Mouse (Mus musculus) cortical plate, adult 2 months (tissue): ENCODE results near the gene Snrpb. TPM values are rescaled to one million over a fixed set of nuclear protein-coding genes. Genes with fewer than 3 reads are reported as not detected.

Source experiments
- H3K27ac ChIP-seq: fragments of 200-500 bp; 2 replicates; pipeline ENCODE4 v1.5.1; 2012; ENCODE audit warnings: low read length, control low read depth, inconsistent platforms; ENCODE audit not compliant: insufficient read depth
- H3K4me1 ChIP-seq: fragments of 200-500 bp; 2 replicates; pipeline ENCODE4 v1.6.1; 2011; ENCODE audit warnings: low read length; ENCODE audit not compliant: control insufficient read depth, insufficient read depth
- H3K4me3 ChIP-seq: fragments of 200-500 bp; 2 replicates; pipeline ENCODE4 v1.5.1; 2011; ENCODE audit warnings: mild to moderate bottlenecking, low read length, control low read depth; ENCODE audit not compliant: insufficient read depth
- CTCF ChIP-seq: fragments of 200-500 bp; IDR thresholded peaks from 2 replicates; pipeline ENCODE4 v1.5.1; 2011; ENCODE audit warnings: mild to moderate bottlenecking, control low read depth, low read length; ENCODE audit not compliant: insufficient read depth; ENCODE audit errors: extremely low read depth
- POLR2A ChIP-seq: fragments of 200-500 bp; IDR thresholded peaks from 2 replicates; pipeline ENCODE4 v1.6.1; 2011; ENCODE audit warnings: mild to moderate bottlenecking, low read length, control low read depth; ENCODE audit not compliant: insufficient read depth; ENCODE audit errors: extremely low read depth
- polyA plus RNA-seq: library from polyadenylated mRNA; depleted of rRNA; stranded (reverse); fragments of >200 nt; gene quantifications from 2 replicates; pipeline ENCODE4 v1.2.3, GENCODE M21; 2012

The Snrpb gene
- polyA plus RNA-seq, 1 experiment = 133 TPM

DNA sequence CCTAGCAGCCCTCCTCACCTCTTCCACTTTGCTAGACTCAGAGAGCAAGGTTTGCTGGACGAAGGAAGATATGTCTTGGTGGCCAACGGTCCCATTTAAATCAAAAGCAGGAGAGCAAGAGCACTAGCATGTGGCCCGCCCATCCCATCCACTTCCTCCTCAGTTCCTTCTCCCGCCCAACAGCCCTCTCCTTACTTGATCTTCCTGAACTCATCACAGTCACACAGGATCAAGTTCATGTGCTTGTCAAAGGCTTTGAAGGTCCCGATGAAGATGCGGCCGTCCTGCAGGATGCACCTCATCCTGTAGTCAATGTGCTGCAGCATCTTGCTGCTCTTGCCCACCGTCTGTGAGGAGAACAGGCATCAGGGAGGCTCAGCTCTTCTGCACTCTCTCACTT is 2.4 kb downstream of the Snrpb start:
- H3K27ac ChIP-seq = no peak overlapping the region

DNA sequence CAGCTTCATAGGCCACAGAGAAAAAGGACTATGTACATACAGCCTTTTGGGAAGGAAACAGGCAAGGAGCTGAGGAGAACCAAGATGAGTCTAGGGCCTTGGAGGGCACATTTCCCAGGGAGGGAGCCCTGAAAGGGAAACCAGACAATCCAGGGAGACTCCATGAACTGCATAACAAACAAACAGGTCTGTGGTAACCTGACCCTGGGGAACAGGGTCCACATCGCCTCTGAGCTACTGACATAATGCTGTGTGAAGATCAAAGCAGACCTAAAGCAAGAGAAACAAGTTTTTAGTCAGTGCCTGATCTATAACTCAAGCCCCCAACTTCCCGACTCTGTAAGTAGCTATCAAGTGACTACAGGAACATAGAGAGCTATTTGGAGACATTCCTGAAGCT is 7.5 kb downstream of the Snrpb start:
- no peak for TF ChIP-seq POLR2A
- TF ChIP-seq CTCF = no peak
- Histone ChIP-seq H3K4me1 (peaks cover 1% of the 10 kb centered on the region; the same call in 1 of the 2 replicates), H3K4me3 (no peak overlapping the region), H3K27ac (no peak overlapping the region)

More for the DNA sequence above, 2.4 kb downstream of the Snrpb start:
- TF ChIP-seq POLR2A (no peak), CTCF (no peak)
- Histone ChIP-seq H3K4me3 (peak overlapping the region; percentile 5; the same call in 1 of the 2 replicates), H3K4me1 (peaks cover 5% of the 10 kb centered on the region)

- Histone ChIP-seq H3K4me1 (no peaks in the 10 kb centered on the region; the same call in 1 of the 2 replicates), H3K4me3 (no peak overlapping the region), H3K27ac (no peak overlapping the region)
- TF ChIP-seq POLR2A (no peak), CTCF (peak; percentile 84)
These were observed 11.3 kb downstream of the Snrpb start for GRCm38 (mm10) chr2:130167861-130168260.

DNA sequence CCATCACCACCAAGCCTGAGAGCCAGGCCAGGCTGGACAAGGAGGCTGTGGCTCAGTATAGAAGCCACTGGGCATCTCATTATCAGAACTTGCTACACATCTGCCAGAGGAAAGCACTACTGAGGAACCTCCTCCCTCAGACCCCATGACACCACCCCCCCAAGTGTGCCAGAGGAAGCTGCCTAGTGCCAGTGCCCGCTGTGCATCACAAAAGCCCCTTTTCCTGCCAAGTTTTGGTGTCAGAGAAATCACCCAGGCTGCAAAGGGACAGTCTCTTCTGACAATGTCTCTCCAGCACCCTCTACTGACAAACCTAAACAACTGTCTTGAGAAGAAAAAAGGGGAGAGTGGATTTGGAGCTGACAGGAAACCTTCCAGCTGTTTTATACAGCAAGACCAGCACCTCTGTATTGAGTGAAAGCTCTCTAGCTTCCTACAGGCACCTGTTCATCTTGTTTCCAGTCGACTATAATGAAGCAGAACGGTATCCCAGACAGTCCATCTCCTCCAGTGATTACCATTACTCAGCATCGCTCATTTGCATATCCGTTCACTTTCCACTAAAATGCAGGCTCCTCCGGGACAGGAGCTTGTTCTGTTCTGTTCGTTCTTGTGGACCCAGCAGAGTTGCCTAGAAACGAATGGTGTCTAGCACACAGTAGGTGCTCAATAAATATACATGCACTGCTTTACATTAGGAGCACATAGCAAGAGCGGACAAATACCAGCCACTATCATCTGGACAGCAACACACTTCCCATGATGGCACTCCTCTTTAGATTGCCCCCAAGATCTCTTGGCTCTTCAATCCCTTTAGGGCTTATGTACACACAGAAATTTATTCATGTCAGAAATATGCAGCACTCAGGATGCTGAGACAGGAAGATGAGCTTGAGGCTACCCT is 12.6 kb downstream of the Snrpb start:
- H3K4me1 ChIP-seq = no peaks in the 10 kb centered on the region; the same call in 1 of the 2 replicates
- no peak overlapping the region for H3K27ac ChIP-seq
- TF ChIP-seq CTCF = peak; percentile 62
- no peak for TF ChIP-seq POLR2A
- H3K4me3 ChIP-seq = no peak overlapping the region

DNA sequence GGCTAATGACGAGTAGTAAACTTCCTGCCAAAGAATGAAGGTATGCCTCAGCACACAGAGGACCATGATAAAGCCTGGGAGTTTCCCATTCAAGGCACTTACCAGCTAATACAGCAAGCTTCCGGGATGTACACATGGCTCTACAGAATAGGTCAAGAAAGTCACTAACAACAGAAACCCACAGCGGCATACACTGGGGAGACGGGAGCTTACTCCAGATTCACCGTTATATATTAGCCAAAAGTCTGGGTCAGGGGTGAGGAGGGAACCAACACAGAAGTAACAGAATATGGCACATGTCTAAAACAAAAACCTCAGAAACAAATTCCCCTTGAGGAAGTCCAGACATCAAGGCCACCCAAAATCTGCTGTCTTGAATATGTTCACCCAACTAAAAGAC is 16.5 kb downstream of the Snrpb start:
- TF ChIP-seq POLR2A (no peak), CTCF (no peak)
- Histone ChIP-seq H3K27ac (no peak overlapping the region), H3K4me3 (no peak overlapping the region), H3K4me1 (no peaks in the 10 kb centered on the region)

DNA sequence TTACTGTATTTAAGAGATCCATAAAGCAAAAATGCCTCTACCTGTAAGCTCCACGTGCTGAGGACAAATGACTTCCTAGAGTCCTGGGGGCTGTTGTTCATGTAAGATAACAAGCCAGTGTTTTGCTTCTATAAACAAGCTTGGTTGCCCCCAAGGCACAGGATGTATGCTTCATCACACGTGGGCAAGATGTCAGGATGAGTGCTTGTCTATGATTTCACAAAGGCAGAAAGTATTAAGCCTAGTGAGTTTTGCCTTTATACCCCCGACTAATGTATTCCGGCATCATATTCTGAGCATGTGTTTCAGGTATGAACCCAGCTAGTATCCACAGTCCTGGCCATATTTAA is 21.1 kb downstream of the Snrpb start:
- TF ChIP-seq POLR2A = no peak
- no peak for TF ChIP-seq CTCF
- Histone ChIP-seq H3K4me3 (no peak overlapping the region), H3K27ac (no peak overlapping the region), H3K4me1 (no peaks in the 10 kb centered on the region)

- H3K27ac ChIP-seq = no peak overlapping the region
- no peak overlapping the region for H3K4me3 ChIP-seq
- no peaks in the 10 kb centered on the region for H3K4me1 ChIP-seq
- TF ChIP-seq CTCF (no peak), POLR2A (no peak)
These were observed 21.7 kb downstream of the Snrpb start for GRCm38 (mm10) chr2:130157231-130158087.

- Histone ChIP-seq H3K4me3 (no peak overlapping the region), H3K27ac (no peak overlapping the region), H3K4me1 (no peaks in the 10 kb centered on the region)
- no peak for TF ChIP-seq POLR2A
- no peak for TF ChIP-seq CTCF
These were observed 23.4 kb downstream of the Snrpb start for GRCm38 (mm10) chr2:130155851-130156250.

- H3K4me3 ChIP-seq = no peak overlapping the region
These were observed 24.0 kb downstream of the Snrpb start for GRCm38 (mm10) chr2:130155171-130155570.

DNA sequence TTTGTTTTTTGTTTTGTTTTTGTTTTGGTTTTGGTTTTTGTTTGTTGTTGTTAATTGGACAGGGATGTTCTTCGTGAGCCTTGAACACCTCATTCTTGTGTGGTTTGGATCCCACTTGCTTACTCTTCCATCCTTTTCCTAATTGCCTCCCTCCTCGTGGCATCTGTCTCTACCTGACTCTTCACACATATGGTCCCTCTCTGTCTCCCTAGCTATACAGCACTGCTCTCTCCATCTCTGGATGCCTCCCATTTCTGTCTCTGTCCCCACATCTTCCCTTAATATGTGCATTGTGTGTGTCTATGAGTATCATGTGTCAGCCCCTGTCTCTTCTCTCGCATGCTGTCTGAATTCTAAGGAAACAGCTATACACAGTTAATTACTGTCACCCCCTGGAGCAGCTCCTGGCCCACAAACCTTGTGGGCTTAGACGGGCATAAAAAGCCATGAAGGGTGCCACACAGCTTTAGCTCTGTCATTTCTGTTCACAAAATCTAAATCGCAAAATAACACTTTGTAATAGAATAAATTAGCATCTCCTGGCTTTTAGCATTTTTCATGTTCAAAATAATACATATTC is 33.0 kb downstream of the Snrpb start:
- TF ChIP-seq POLR2A = no peak
- TF ChIP-seq CTCF = no peak
- Histone ChIP-seq H3K27ac (no peak overlapping the region), H3K4me1 (no peaks in the 10 kb centered on the region), H3K4me3 (no peak overlapping the region)

More at GRCm38 (mm10) chr2:130155171-130155570, 24.0 kb downstream of the Snrpb start:
- Histone ChIP-seq H3K4me1 (no peaks in the 10 kb centered on the region), H3K27ac (no peak overlapping the region)
- TF ChIP-seq CTCF (no peak), POLR2A (no peak)
